Mouse (Mus musculus) heart, embryonic 14.5 days (tissue): Measurements from ENCODE around the gene Des. TPM values are rescaled to one million over a fixed set of nuclear protein-coding genes. Genes with fewer than 3 reads are reported as not detected.

Experiments used
- ATAC-seq: fragments of 200-750 bp; cut with Nextera tagmentation; 2 replicates; pipeline ENCODE4 v1.8.0; 2017; ENCODE audit warnings: low read depth, moderate TSS enrichment; ENCODE audit not compliant: insufficient number of reproducible peaks, insufficient read depth, low FRiP score
- H3K27ac ChIP-seq, 2 experiments: fragments of 200-500 bp in 1 of 2; fragments of 300-500 bp in 1 of 2; sonication (generic) in 1 of 2; replicated peaks in 1 of 2; 2 replicates each; pipeline ENCODE4 v1.5.1; 2012 to 2014; ENCODE audit warnings: low read depth in 2 of 2, low read length in 2 of 2, control low read depth in 1 of 2, mild to moderate bottlenecking in 1 of 2, mixed read lengths in 1 of 2; ENCODE audit not compliant: control insufficient read depth in 1 of 2, insufficient read depth in 1 of 2
- H3K27me3 ChIP-seq: fragments of 300-500 bp; sonication (generic); 2 replicates; pipeline ENCODE4 v1.6.1; 2014; ENCODE audit warnings: mild to moderate bottlenecking, low read length, control low read depth; ENCODE audit not compliant: control insufficient read depth, insufficient read depth
- H3K36me3 ChIP-seq: fragments of 300-500 bp; sonication (generic); 2 replicates; pipeline ENCODE4 v1.6.1; 2014; ENCODE audit warnings: mild to moderate bottlenecking, control low read depth, low read length, mixed read lengths; ENCODE audit not compliant: control insufficient read depth, insufficient read depth
- H3K4me1 ChIP-seq, 2 experiments: fragments of 200-500 bp in 1 of 2; fragments of 300-500 bp in 1 of 2; sonication (generic) in 1 of 2; 2 replicates each; pipeline ENCODE4 v1.6.1; 2012 to 2014; ENCODE audit warnings: low read length in 2 of 2, control low read depth in 1 of 2, mixed read lengths in 1 of 2; ENCODE audit not compliant: control insufficient read depth in 2 of 2, insufficient read depth in 2 of 2
- H3K4me2 ChIP-seq: fragments of 300-500 bp; sonication (generic); 2 replicates; pipeline ENCODE4 v1.6.1; 2014; ENCODE audit warnings: mild to moderate bottlenecking, low read length
- H3K4me3 ChIP-seq, 2 experiments: fragments of 200-500 bp in 1 of 2; fragments of 300-500 bp in 1 of 2; sonication (generic) in 1 of 2; 2 replicates each; pipeline ENCODE4 v1.5.1; 2012 to 2014; ENCODE audit warnings: low read length in 2 of 2, mild to moderate bottlenecking in 2 of 2, control low read depth in 1 of 2, low read depth in 1 of 2, moderate library complexity in 1 of 2; ENCODE audit not compliant: control insufficient read depth in 1 of 2, insufficient read depth in 1 of 2
- H3K9ac ChIP-seq: fragments of 300-500 bp; sonication (generic); 2 replicates; pipeline ENCODE4 v1.6.1; 2014; ENCODE audit warnings: mild to moderate bottlenecking, low read length
- H3K9me3 ChIP-seq: fragments of 300-500 bp; sonication (generic); 2 replicates; pipeline ENCODE4 v1.6.1; 2016; ENCODE audit warnings: low read length, control low read depth; ENCODE audit not compliant: control insufficient read depth
- WGBS: fragments of 180-500 bp; shearing (Covaris S2); extraction: QIAGEN DNeasy Blood & Tissue Kit; methylation state at CpG from one replicate; pipeline ENCODE4 v1.1.7; 2014; 5-methylcytosine and 5-hydroxymethylcytosine counted together
- polyA plus RNA-seq: library from polyadenylated mRNA; unstranded; fragments of >200 nt; fragmentation: Nextera tagmentation; extraction: Ambion mirVana; gene quantifications from 2 replicates; pipeline ENCODE4 v1.2.1, GENCODE M21; 2014

Gene Des
- polyA plus RNA-seq, 1 experiment from 2014 or later: 377 TPM

DNA sequence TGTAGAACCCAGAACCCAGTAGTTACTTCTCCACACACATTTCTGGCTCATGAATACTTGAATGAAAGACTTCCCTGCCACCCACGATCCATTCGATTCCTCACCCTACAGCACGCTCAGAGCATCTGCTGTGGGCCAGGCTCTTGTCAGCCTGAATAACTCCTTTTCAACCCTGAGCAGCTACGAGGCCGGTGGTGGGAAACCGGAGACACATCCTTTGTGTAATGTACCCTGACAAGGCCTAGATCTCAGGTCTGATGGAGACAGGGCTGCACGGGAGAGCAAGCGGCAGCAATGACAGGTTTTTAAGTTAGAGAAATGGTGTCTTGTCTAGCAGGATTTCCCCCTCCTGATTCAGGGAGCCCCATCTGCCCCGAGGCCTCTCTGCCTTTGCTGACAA is 20.8 kb upstream of the Des start:
- no peak for ATAC-seq
- Histone ChIP-seq H3K4me2 (no peak overlapping the region), H3K27ac (no peak overlapping the region), H3K9me3 (no peaks in the 10 kb centered on the region), H3K9ac (no peak overlapping the region), H3K27me3 (no peaks in the 10 kb centered on the region), H3K4me3 (no peak overlapping the region), H3K36me3 (no peaks in the 10 kb centered on the region), H3K4me1 (peaks cover 8 to 18% of the 10 kb centered on the region in 2 experiments)
- 47% methylated on average over 9 of the region's 9 CpGs for WGBS

GRCm38 (mm10) chr1:75340519-75340918 is 19.6 kb upstream of the Des start:
- no peak overlapping the region for H3K4me2 ChIP-seq
- WGBS: 82% methylated on average over 2 of the region's 2 CpGs
- H3K9ac ChIP-seq: no peak overlapping the region
- H3K9me3 ChIP-seq: no peaks in the 10 kb centered on the region
- no peak overlapping the region for H3K4me3 ChIP-seq
- no peak for ATAC-seq
- H3K4me1 ChIP-seq: peaks cover 20 to 30% of the 10 kb centered on the region in 2 experiments
- H3K27me3 ChIP-seq: no peaks in the 10 kb centered on the region
- H3K36me3 ChIP-seq: no peaks in the 10 kb centered on the region
- H3K27ac ChIP-seq: no peak overlapping the region

DNA sequence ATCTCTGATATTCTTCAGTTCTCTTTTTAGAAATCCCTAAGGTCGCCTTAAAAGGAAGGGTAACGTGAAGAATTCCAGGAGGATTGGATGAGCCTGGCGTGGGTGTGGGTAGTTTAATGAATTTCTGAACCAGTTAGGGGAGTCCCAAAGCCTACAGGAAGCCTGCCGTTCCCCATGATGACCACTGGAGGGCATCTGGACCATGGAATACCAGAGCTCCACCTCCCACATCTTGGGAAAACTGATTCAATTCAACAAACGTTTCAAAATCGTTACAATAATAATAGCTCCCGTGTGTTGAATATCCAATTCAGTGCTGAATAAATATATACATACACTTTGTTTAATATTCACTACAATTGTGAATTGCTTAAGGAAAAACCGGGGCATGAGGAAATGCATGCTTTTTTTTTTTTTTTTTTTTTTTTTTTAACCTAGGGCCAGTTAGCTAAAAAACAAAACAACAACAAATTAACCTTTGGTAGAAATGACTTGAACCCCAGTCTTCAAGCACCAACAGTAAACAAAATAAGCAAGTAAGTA is 17.2 kb upstream of the Des start:
- no peak for ATAC-seq
- Histone ChIP-seq H3K9ac (no peak overlapping the region), H3K27me3 (no peaks in the 10 kb centered on the region), H3K27ac (no peak overlapping the region), H3K36me3 (no peaks in the 10 kb centered on the region), H3K9me3 (no peaks in the 10 kb centered on the region), H3K4me2 (no peak overlapping the region), H3K4me3 (no peak overlapping the region), H3K4me1 (peaks cover 38 to 54% of the 10 kb centered on the region in 2 experiments)
- WGBS: under 1% methylated on average over 8 of the region's 8 CpGs

DNA sequence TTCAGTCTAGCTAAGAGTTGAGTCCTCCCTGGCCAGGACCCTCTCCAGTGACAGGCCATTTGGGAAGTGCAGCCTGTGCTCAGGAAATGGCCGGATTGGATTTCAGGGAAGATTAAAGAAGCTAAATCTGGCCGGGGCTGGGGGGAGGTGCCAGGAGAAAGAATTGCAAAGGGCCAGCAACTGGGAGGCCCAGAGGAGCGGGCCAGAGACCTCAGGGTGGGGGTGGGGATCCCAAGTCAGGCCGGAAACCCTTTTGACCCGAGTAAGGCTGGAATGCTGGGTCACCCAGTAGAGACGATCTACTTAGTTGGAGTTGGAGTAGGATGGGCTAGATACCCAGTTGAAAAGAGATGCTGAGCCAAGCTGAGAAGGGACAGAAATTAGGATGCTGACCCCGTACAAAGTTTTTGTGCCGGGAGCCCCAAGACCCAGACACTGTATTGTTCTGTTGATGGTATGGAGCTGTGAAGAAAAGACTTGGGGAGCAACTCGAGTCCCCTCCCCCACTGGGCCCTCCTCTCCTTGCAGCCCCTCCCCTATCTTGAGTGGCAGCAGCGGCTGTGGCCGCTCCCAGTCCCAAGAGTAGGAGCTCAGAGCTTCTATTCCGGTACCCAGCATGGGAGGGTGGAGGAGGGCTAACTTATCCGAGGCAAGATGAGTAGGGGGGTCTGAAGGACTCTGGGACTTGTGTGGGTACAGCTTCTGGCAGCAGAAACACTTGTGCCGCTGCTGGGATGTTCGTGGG is 15.7 kb upstream of the Des start:
- ATAC-seq: no peak

DNA sequence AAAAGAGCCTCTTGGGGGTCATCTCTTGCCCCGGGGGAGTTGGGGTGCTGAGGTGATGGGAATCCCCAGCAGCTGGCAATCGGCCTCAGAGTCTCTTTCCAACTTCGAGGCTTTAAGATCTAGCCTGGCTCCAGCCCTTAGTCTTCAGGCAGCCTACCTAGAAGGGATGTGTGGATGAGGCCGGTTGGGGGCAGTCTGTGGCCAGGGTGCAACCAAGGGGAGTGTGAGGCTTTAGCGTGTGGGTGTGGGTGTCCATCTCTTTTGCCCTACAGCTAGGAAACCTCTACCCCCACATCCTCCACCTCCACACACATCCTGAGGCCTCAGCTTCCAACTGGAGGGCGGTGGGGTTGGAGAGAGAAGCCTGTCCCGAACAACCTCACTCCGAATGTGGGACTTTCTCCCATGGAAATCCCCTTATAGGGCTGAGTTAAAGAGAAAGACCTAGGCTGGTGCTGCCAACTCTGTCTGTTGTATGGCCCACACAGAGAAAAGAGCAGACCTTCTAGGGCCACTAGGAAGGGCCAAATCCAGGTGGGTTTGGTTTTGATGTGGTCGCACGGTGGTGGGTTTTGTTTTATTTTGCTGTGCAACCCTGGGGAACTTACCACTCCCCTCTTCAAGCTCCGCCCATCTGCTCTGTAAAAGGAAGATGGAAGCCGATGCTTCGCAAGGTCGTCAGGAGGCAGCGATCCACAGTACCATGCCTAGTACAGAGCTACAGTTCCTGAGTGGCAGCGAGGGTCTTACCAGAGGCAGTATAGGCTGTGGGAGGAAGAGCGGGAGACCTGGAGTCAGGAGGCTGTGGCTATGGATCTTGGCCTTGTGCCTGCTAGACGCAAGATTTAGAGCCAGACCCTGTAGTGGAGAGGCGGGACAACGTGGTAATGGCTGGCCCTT is 14.8 kb upstream of the Des start:
- Histone ChIP-seq H3K4me3 (no peak overlapping the region), H3K4me1 (peaks cover 50 to 63% of the 10 kb centered on the region in 2 experiments), H3K27me3 (no peaks in the 10 kb centered on the region), H3K9me3 (no peaks in the 10 kb centered on the region), H3K9ac (peak overlapping the region; percentile 45; the same call in 1 of the 2 replicates), H3K27ac (peak overlapping the region; percentile 33 to 90), H3K36me3 (no peaks in the 10 kb centered on the region), H3K4me2 (peak overlapping the region; percentile 40)
- ATAC-seq: no peak
- WGBS: 25% methylated on average over 20 of the region's 20 CpGs

More for the DNA sequence above, 15.7 kb upstream of the Des start:
- H3K27me3 ChIP-seq: no peaks in the 10 kb centered on the region
- no peaks in the 10 kb centered on the region for H3K36me3 ChIP-seq
- H3K4me2 ChIP-seq: peak overlapping the region; percentile 40
- 6% methylated on average over 15 of the region's 15 CpGs for WGBS
- peak overlapping the region; percentile 53 to 90 for H3K27ac ChIP-seq
- no peaks in the 10 kb centered on the region for H3K9me3 ChIP-seq
- peak overlapping the region; percentile 45; the same call in 1 of the 2 replicates for H3K9ac ChIP-seq
- peaks cover 47 to 57% of the 10 kb centered on the region in 2 experiments for H3K4me1 ChIP-seq
- no peak overlapping the region for H3K4me3 ChIP-seq

DNA sequence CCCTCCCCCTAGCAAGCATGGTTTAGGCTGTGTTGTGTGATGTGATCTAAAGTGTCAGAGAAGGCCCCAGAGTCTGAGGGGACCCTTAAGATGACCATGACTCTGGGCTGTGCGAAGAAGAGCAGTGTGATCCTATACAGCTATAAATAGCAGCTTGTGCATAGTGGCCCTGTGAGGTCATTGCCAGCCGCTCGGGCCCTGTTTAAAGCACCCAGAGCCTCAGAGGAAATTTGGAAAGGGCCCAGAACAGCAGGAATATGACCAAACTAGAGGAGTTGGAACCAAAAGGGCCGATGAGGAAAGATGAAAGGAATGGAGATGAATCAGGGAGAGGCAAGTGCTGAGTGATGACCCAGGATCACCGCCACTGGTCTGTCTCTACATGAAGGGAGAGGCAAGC is 12.8 kb upstream of the Des start:
- peak overlapping the region; percentile 59 for H3K9ac ChIP-seq
- H3K4me3 ChIP-seq: no peak overlapping the region
- H3K9me3 ChIP-seq: no peaks in the 10 kb centered on the region
- ATAC-seq: no peak; the same call in 1 of the 2 replicates
- H3K4me1 ChIP-seq: peaks cover 50 to 63% of the 10 kb centered on the region in 2 experiments
- no peaks in the 10 kb centered on the region for H3K27me3 ChIP-seq
- 18% methylated on average over 5 of the region's 5 CpGs for WGBS
- H3K36me3 ChIP-seq: no peaks in the 10 kb centered on the region
- 0 out of 2 replicates have a peak overlapping the region, but pooled peaks have one; percentile 16 for H3K4me2 ChIP-seq
- peak overlapping the region; percentile 90 to 92 for H3K27ac ChIP-seq

GRCm38 (mm10) chr1:75349275-75349674 is 10.9 kb upstream of the Des start:
- peaks cover 45 to 56% of the 10 kb centered on the region in 2 experiments for H3K4me1 ChIP-seq
- 23% methylated on average over 5 of the region's 5 CpGs for WGBS
- H3K9me3 ChIP-seq: no peaks in the 10 kb centered on the region
- no peak overlapping the region for H3K4me3 ChIP-seq
- no peaks in the 10 kb centered on the region for H3K27me3 ChIP-seq
- H3K9ac ChIP-seq: peak overlapping the region; percentile 18
- H3K4me2 ChIP-seq: no peak overlapping the region
- peak overlapping the region; percentile 83 to 90 for H3K27ac ChIP-seq
- ATAC-seq: no peak; the same call in 1 of the 2 replicates
- no peaks in the 10 kb centered on the region for H3K36me3 ChIP-seq
